Mouse (Mus musculus) cerebellum, postnatal 36 days (tissue): ENCODE measurements around the gene Cdc42ep2.
"Not testable (repeated sequence)": the region's sequence is repeated elsewhere in the genome, so short reads cannot be mapped to it uniquely, and the experiment has no call there.

Experiments used
- DNase-seq, 2 experiments: peaks; one replicate each; pipeline ENCODE4 v3.0.0; 2021 to 2022; ENCODE audit warnings: mixed read lengths in 2 of 2

Gene Cdc42ep2

DNA sequence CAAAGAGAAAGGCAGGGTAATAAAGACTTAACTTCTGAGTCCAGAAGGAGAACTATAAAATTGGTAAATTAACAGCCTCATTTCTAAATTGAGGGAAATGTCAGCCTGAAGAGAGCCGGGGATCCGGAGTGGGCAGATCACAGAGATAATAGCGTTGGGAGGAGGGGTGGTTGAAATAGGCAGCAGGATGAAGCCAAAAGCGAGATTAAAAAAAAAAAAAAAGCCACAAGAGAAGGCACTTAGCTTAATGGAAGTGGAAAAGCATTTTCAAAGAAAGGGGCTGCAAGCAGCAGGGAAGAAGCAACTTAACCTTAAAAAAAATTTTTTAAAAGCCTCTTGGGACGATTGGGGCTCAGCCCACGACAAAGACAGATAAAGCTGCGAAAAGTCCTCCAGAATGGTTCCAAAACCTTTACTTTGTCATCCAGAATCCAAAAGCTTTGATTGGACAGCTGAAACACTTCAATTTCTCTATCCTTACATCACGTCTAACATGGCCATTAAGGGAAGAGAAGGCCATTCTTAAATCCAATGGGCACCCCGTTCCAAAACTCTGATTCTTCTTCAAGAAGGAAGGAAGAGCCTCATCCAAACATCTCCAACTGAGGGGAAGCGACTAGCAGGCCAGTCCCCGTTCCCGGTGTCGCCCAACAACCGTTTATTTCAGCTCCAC, 13.1 kb downstream of the Cdc42ep2 start:
- DNase-seq, result no peak

- no peak for DNase-seq
These were observed 14.4 kb downstream of the Cdc42ep2 start for GRCm38 (mm10) chr19:5910221-5910620.

GRCm38 (mm10) chr19:5907275-5907674, 17.3 kb downstream of the Cdc42ep2 start:
- DNase-seq, result no peak

DNA sequence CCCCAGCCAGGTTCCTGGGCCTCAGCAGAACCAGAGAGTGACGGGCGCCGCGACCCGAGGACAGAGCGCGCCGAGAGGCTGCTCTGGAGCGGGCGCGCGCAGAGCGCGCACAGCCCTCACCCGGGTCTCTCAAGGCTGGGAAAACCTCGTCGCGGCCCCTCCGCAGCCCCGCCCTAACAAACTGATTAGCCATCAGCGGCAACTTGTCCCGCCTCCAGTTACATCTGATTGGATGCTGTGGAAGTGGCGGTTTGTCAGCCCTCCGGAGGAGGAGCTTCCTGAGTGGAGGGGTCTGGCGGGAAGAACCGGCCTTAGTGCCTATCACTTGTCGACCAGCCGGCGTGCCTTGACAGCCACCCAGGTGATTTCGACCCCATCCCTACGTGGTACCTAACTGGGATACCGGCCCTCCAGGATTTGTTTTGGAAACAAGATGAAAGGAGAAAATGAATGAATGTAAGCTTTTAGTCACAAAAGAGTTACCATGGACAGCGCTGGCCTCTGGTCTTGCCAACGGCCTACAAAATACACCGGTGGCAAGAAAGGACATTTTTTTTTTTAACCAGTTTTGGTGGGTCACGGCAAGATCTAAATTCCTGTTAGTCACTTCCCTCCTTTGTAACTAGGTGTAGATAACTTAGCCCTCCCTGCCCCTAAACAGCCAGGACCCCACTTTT, 30.5 kb downstream of the Cdc42ep2 start, which contains the start of gene Tigd3:
Gene Tigd3, minus strand, starts transcription at position 148 of the 677 bp plus-strand sequence.
- peak; percentile 96 to 98 for DNase-seq

- DNase-seq, result peak; percentile 15 to 35
These were observed 31.2 kb downstream of the Cdc42ep2 start for GRCm38 (mm10) chr19:5893282-5894001.

DNA sequence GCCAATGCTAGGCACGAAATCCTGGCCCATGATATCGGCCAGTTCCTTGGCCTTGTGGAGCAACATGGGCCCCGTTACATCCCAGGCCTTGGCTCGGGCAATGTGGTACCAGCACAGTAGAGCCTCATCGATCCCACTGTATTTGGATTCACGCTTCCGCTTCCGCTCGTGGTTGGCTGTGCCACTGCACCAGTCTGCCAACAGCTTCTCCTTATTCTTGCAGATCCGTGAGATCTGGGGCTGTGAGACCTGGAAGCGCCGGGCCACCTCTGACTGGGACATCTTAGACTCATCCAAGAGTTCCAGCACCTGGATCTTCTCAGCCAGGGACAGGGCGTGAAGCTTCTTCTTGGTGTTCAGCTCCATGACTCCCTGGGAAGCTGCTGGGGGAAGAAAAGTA, 31.9 kb downstream of the Cdc42ep2 start:
- no peak for DNase-seq

GRCm38 (mm10) chr19:5892262-5892661, 32.4 kb downstream of the Cdc42ep2 start:
- DNase-seq, result no peak

- DNase-seq, result no peak
These were observed 32.9 kb downstream of the Cdc42ep2 start for GRCm38 (mm10) chr19:5891521-5892258.

DNA sequence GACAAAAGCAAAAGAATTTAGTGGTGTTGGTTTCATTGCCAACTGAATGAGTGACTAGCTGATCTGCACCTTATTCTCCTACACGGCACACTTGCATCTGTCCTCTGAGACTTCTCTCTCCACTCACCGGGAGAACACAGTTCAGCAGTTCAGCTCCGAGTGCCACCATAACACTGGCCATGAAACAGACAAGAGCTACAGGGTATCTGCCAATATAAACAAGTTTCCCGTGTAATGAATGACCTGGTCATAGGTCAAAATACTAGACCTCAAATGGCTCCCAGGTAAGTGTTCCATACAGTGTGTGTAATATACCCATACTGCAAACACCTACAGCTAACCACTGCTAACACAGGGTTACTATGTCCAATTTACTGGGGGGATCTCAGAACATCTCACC, 35.4 kb downstream of the Cdc42ep2 start:
- DNase-seq, result no peak

GRCm38 (mm10) chr19:5887234-5887815, 37.3 kb downstream of the Cdc42ep2 start:
- no peak for DNase-seq

DNA sequence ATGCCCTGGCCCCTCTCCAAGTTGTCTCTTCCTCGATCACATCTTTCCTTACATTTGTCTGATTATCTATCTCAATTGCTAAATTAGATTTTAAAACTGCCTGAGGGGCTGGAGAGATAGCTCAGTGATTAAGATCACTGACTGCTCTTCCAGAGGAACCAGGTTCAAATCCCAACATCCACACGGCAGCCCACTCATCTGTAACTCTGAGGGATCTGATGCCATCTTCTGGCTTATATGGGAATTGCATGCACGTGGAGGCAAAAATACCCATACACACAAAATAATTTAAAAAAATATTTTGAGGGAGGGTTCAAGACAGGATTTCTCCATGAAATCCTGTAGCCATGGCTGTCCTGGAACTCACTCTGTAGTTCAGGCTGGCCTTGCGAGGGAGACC, 38.8 kb downstream of the Cdc42ep2 start:
- no peak for DNase-seq

DNA sequence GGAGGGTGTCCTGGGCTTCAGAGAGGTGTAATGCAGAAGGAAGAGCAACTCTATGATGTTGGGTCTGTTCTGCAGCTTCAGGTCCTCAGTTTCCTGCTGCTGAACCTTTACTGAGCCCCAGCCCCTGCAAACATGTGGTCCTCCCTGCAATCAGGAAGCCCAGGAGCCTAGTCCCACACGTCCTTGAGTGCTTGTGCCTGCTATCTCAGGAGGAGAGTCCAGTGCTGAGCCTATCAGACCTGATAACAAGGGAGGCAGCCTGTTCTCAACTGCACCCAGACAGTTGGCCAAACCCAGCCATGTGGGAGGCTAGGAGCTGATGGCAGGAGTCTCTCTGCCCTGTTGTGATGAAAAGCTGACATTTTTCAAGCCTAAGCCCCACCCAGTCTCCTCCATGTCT, 40.7 kb downstream of the Cdc42ep2 start:
- DNase-seq, result no peak

- DNase-seq, result not testable (repeated sequence)
These were observed 42.5 kb downstream of the Cdc42ep2 start for GRCm38 (mm10) chr19:5882079-5882478.

- DNase-seq, result no peak
These were observed 43.5 kb downstream of the Cdc42ep2 start for GRCm38 (mm10) chr19:5881155-5881554.

- no peak for DNase-seq
These were observed 44.9 kb downstream of the Cdc42ep2 start for GRCm38 (mm10) chr19:5879735-5880134.

- DNase-seq, result no peak
These were observed 45.7 kb downstream of the Cdc42ep2 start for GRCm38 (mm10) chr19:5878916-5879315.

- DNase-seq, result no peak
These were observed 46.3 kb downstream of the Cdc42ep2 start for GRCm38 (mm10) chr19:5878362-5878722.

GRCm38 (mm10) chr19:5877618-5878361, 46.8 kb downstream of the Cdc42ep2 start, which contains the start of gene Slc25a45:
Gene Slc25a45 (plus strand): TSS chr19:5877808.
- DNase-seq, result peak; percentile 79

- peak; percentile 93 for DNase-seq
These were observed 49.6 kb downstream of the Cdc42ep2 start, which contains the start of gene Frmd8 for GRCm38 (mm10) chr19:5874969-5875480. Gene Frmd8 (minus strand): TSS chr19:5875274.

DNA sequence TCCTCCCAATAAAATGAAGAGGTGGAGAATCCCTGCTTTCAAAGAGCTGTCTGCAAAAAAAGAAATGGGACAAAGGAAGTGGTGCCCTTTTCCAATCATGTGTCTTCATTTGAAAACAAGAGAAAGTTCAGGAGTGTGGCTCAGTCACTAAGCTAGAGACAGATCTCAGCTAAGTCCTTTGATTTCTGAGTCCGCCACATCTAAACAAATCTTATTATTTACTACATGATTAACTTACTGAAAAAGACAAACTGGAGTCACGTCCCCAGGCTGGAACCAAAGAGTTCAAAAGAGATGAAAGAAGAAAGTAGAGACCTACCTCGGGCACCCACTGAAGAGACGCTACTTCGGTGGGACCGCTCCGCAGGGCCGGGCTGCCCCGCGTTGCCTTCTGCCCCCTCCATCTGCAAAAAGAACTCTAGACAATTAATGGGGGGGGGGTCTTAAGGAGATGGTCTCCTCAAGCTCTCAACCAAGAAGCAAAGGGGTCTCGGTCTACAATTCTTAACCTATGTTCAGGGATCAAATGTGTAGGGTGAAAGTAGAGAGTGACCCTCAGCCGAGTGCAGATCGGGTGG, 50.1 kb downstream of the Cdc42ep2 start:
- DNase-seq, result no peak

DNA sequence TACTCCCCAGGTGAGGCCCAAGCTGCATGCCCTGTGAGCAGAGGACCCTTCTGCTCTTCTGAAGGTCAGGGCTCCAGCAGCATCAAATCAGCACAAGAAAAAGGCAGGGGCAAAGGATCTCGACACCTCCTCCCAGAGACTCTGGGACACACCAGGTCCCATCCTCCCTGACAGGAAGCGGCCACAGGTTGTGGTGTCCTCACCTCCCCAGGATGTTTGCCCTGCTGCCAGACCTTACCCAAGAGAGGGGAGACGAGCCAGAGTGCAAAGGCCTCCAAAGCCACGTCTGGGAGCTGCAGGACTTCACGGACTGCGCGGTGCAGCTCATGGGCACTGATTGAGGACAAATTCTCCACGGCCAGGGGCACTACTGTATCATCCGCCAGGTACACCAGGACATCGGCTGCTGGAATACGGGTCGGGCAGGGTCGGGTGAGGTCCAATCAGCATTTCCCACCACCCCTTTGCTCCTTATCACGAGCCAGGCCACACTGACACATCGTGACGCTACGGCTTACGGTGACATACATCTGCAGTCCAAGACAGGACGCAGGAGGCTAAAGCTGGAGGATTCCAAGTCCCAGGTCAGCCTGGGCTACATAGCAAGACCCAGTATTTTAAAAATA, 51.6 kb downstream of the Cdc42ep2 start:
- DNase-seq, result no peak
